19 mouse cellular contexts compared by ENCODE assay signal in the genomic region with DNA sequence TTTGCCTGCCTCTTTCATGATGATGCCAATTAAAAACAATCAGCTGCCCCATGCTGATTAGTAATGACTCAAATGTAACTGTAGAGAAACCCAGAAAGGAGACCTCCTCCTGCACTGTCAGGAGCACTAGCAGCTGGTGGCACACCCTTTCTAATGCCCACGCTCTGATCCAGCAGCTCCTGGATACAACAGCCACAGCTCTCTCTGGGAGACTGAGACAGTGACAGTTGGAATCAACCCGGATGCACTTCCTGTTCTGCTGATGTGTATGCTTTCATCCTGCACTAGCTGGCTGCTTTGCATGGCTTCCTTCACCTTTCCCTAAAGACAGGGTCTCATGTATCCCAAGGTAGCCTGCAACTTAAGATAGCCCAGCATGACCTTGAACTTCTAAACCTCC. TPM values are rescaled to one million over a fixed set of nuclear protein-coding genes. Genes with fewer than 3 reads are reported as not detected.
A peak's percentile ranks its signal among the peaks of the same experiment; 100 is the strongest.
DNase-seq lines count a peak whose midpoint lies in the region; TF ChIP-seq lines count a peak whose summit lies in the region.
"Had no signal": no experiment of that assay in that cellular context is flagged by ENCODE, and none has a peak within 500 bp of the region (broad histone marks: within the 10 kb centered on the region; RNA-seq: fewer than 3 reads in every experiment).

No protein-coding gene starts in this region.

- H3K4me3 ChIP-seq in olfactory bulb, adult 2 months (ENCODE audit: insufficient read depth, low read depth, low read length) = no peak overlapping the region
- H3K4me3 ChIP-seq: embryonic facial prominence, embryonic 10.5 days; embryonic facial prominence, embryonic 13.5 days; erythroblast, embryonic 14.5 days; heart, embryonic 13.5 days; hindbrain, embryonic 12.5 days; hindbrain, embryonic 15.5 days had no signal

- peak overlapping the region; percentile 36; the same call in 1 of the 2 replicates for H3K27ac ChIP-seq in olfactory bulb, adult 2 months (ENCODE audit: insufficient read depth, low read depth, low read length)
- H3K27ac ChIP-seq: embryonic facial prominence, embryonic 10.5 days; embryonic facial prominence, embryonic 13.5 days; heart, embryonic 13.5 days; hindbrain, embryonic 12.5 days; hindbrain, embryonic 15.5 days had no signal

- peaks cover 6% of the 10 kb centered on the region; the same call in 1 of the 2 replicates for H3K4me1 ChIP-seq in olfactory bulb, adult 2 months (ENCODE audit: control insufficient read depth, insufficient read depth, low read length)
- H3K4me1 ChIP-seq: embryonic facial prominence, embryonic 10.5 days; embryonic facial prominence, embryonic 13.5 days; heart, embryonic 13.5 days; hindbrain, embryonic 12.5 days; hindbrain, embryonic 15.5 days had no signal

- no peak for TF ChIP-seq POLR2A in olfactory bulb, adult 2 months (IDR thresholded peaks at IDR 0.05; ENCODE audit: insufficient read depth, low read depth, low read length)

- no peak for TF ChIP-seq CTCF in olfactory bulb, adult 2 months (IDR thresholded peaks at IDR 0.05; ENCODE audit: insufficient read depth, low read depth, low read length)

- 58% methylated on average over 2 of the region's 2 CpGs for WGBS in olfactory bulb, adult 2 months

- DNase-seq in heart, adult 11 months = peak; percentile 41
- no peak for DNase-seq in heart, adult 18-20 months
- peak; percentile 28 for DNase-seq in layer of hippocampus, adult 11-12 months (ENCODE audit: low spot score)
- no peak for DNase-seq in layer of hippocampus, postnatal 14 days (ENCODE audit: low spot score in 2 of 2)
- DNase-seq in right cerebral cortex, adult 18-20 months = peak; percentile 31
- no peak for DNase-seq in right cerebral cortex, postnatal 25 days
- DNase-seq in neural tube, embryonic 10.5 days (ENCODE audit: extremely low spot score, low spot score) = no peak
- DNase-seq: cerebellum, adult 11-12 months; cerebellum, adult 8-10 months; embryo, embryonic 11 days; gastrocnemius, postnatal 10 days; gastrocnemius, postnatal 36 days had no signal

RNA-seq across cellular contexts. Expression of gene Nat10, which starts 15.0 kb away (rescaled TPM):
- 10 to 100 TPM; 15.5 to 17.7 TPM for total RNA-seq in heart, adult 18-20 months (2021)
- 10 to 100 TPM; 39.9 to 41.1 TPM for total RNA-seq in layer of hippocampus, postnatal 14 days (2021)
- polyA plus RNA-seq in olfactory bulb, adult 2 months (2012; ENCODE audit: insufficient read depth, insufficient read length, low replicate concordance, missing spikeins) = not detected in 2 replicates

RNA-seq across cellular contexts. Expression of gene Caprin1, which starts 51.4 kb away (rescaled TPM):
- total RNA-seq in heart, adult 18-20 months (2021) = 100 to 1,000 TPM; 201 to 202 TPM
- total RNA-seq in layer of hippocampus, postnatal 14 days (2021) = 100 to 1,000 TPM; 374 to 394 TPM
- 392 TPM in 1 of 2 replicates, not detected in the other for polyA plus RNA-seq in olfactory bulb, adult 2 months (2012; ENCODE audit: insufficient read depth, insufficient read length, low replicate concordance, missing spikeins)

Comparison
In these comparisons a context has a peak if more than half of its experiments do, and no peak if none do; other contexts are left out.
1. DNase-seq: peak in heart, adult 11 months (single experiment), layer of hippocampus, adult 11-12 months (single experiment) and right cerebral cortex, adult 18-20 months (single experiment); none in heart, adult 18-20 months (0 of 2), layer of hippocampus, postnatal 14 days (0 of 2), right cerebral cortex, postnatal 25 days (single experiment) and neural tube, embryonic 10.5 days (single experiment).